Mouse (Mus musculus) forebrain, embryonic 13.5 days (tissue): Measurements from ENCODE around the gene Phactr3. TPM values are rescaled to one million over a fixed set of nuclear protein-coding genes. Genes with fewer than 3 reads are reported as not detected.

Source experiments
- ATAC-seq: fragments of 200-750 bp; cut with Nextera tagmentation; 2 replicates; pipeline ENCODE4 v1.8.0; 2017
- H3K27ac ChIP-seq: fragments of 300-500 bp; sonication (generic); 2 replicates; pipeline ENCODE4 v1.5.1; 2015; ENCODE audit warnings: inconsistent platforms, mild to moderate bottlenecking, moderate library complexity
- H3K27me3 ChIP-seq: fragments of 300-500 bp; sonication (generic); 2 replicates; pipeline ENCODE4 v1.6.1; 2015; ENCODE audit warnings: mild to moderate bottlenecking, inconsistent platforms
- H3K36me3 ChIP-seq: fragments of 300-500 bp; sonication (generic); 2 replicates; pipeline ENCODE4 v1.6.1; 2015; ENCODE audit warnings: mild to moderate bottlenecking, inconsistent platforms; ENCODE audit not compliant: poor library complexity, severe bottlenecking
- H3K4me1 ChIP-seq: fragments of 300-500 bp; sonication (generic); 2 replicates; pipeline ENCODE4 v1.6.1; 2015; ENCODE audit warnings: inconsistent platforms
- H3K4me2 ChIP-seq: fragments of 300-500 bp; sonication (generic); 2 replicates; pipeline ENCODE4 v1.6.1; 2015; ENCODE audit warnings: inconsistent platforms, mild to moderate bottlenecking, moderate library complexity
- H3K4me3 ChIP-seq: fragments of 300-500 bp; sonication (generic); 2 replicates; pipeline ENCODE4 v1.5.1; 2015; ENCODE audit warnings: mild to moderate bottlenecking, inconsistent platforms
- H3K9ac ChIP-seq: fragments of 300-500 bp; sonication (generic); 2 replicates; pipeline ENCODE4 v1.6.1; 2015; ENCODE audit warnings: mild to moderate bottlenecking, inconsistent platforms
- H3K9me3 ChIP-seq: fragments of 300-500 bp; sonication (generic); replicated peaks from 2 replicates; pipeline ENCODE4 v1.6.1; 2016; ENCODE audit warnings: inconsistent platforms
- WGBS: fragments of 180-500 bp; shearing (Covaris S2); methylation state at CpG from one replicate; pipeline ENCODE4 v1.1.7; 2015; 5-methylcytosine and 5-hydroxymethylcytosine counted together
- polyA plus RNA-seq: library from polyadenylated mRNA; unstranded; fragments of >200 nt; fragmentation: Nextera tagmentation; extraction: Ambion mirVana; gene quantifications from 2 replicates; pipeline ENCODE4 v1.2.1, GENCODE M21; 2015

Phactr3 gene
- polyA plus RNA-seq, 1 experiment from 2014 or later: 27.0 TPM

- Histone ChIP-seq H3K27ac (peak overlapping the region; percentile 83), H3K4me2 (peak overlapping the region; percentile 92), H3K9ac (peak overlapping the region; percentile 92), H3K9me3 (no peaks in the 10 kb centered on the region), H3K4me1 (peaks cover 30% of the 10 kb centered on the region), H3K4me3 (peak overlapping the region; percentile 69), H3K27me3 (no peaks in the 10 kb centered on the region), H3K36me3 (no peaks in the 10 kb centered on the region)
- peak; percentile 39 for ATAC-seq
- 12% methylated on average over 36 of the region's 42 CpGs for WGBS
Observed at GRCm38 (mm10) chr2:178142291-178143023, 23.7 kb downstream of the Phactr3 start.

GRCm38 (mm10) chr2:178143024-178143415 is 24.2 kb downstream of the Phactr3 start:
- Histone ChIP-seq H3K4me2 (peak overlapping the region; percentile 92), H3K36me3 (no peaks in the 10 kb centered on the region), H3K9ac (peak overlapping the region; percentile 92), H3K9me3 (no peaks in the 10 kb centered on the region), H3K27me3 (no peaks in the 10 kb centered on the region), H3K4me1 (peaks cover 30% of the 10 kb centered on the region), H3K27ac (peak overlapping the region; percentile 83), H3K4me3 (peak overlapping the region; percentile 69)
- 24% methylated on average over 3 of the region's 3 CpGs for WGBS
- ATAC-seq: peak; percentile 13

GRCm38 (mm10) chr2:178143898-178144297 is 25.1 kb downstream of the Phactr3 start:
- Histone ChIP-seq H3K4me1 (peaks cover 30% of the 10 kb centered on the region), H3K9me3 (no peaks in the 10 kb centered on the region), H3K36me3 (no peaks in the 10 kb centered on the region), H3K27ac (no peak overlapping the region), H3K4me2 (peak overlapping the region; percentile 92), H3K4me3 (peak overlapping the region; percentile 69), H3K9ac (peak overlapping the region; percentile 21; the same call in 1 of the 2 replicates), H3K27me3 (no peaks in the 10 kb centered on the region)
- 69% methylated on average over 1 of the region's 1 CpGs for WGBS
- ATAC-seq: no peak

DNA sequence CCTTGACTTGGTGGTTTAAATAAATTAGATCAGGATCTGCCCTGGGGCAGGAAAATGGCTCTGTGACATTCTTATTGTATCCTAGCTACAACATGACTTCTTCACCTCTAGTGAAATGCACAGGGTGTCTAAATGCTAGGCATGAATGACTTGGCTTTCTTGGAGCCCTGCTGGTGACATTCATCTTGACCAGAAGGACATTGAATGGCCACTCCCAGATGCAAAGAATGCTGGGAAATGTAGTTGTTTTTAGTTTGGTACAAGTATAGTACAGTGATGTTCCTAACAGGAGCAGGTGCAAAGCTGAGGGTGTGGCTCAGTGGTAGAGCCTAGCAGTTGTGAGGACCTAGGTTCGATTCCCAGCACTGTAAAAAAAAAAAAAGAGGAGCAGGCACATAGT is 30.5 kb downstream of the Phactr3 start:
- H3K36me3 ChIP-seq: no peaks in the 10 kb centered on the region
- H3K4me3 ChIP-seq: no peak overlapping the region
- H3K4me2 ChIP-seq: no peak overlapping the region
- H3K27me3 ChIP-seq: no peaks in the 10 kb centered on the region
- H3K9ac ChIP-seq: no peak overlapping the region
- 55% methylated on average over 1 of the region's 1 CpGs for WGBS
- ATAC-seq: no peak
- H3K27ac ChIP-seq: no peak overlapping the region
- peaks cover 14% of the 10 kb centered on the region for H3K4me1 ChIP-seq
- no peaks in the 10 kb centered on the region for H3K9me3 ChIP-seq

DNA sequence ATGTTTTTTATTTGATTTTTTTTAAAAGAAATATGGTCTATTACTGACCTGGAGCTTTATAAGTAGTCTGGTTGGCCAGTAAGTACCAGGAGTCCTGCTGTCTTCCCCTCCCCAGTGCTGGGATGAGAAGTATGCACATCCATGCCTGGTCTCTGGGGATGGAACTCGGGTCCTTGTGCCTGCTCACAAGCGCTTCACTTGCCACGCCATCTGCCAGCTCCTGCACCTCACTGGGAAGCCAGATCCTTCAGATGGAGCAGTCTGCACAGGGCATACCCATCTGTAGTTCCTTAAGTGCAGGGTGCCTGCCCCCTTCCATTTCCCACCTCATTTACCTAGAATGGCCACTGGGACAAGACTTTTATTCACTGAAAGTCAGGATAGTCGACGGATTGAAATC is 31.9 kb downstream of the Phactr3 start:
- H3K27ac ChIP-seq: no peak overlapping the region
- H3K27me3 ChIP-seq: no peaks in the 10 kb centered on the region
- H3K4me3 ChIP-seq: no peak overlapping the region
- no peak for ATAC-seq
- no peaks in the 10 kb centered on the region for H3K9me3 ChIP-seq
- no peaks in the 10 kb centered on the region for H3K36me3 ChIP-seq
- H3K9ac ChIP-seq: 0 out of 2 replicates have a peak overlapping the region, but pooled peaks have one; percentile 30
- WGBS: 87% methylated on average over 5 of the region's 5 CpGs
- H3K4me2 ChIP-seq: no peak overlapping the region
- peaks cover 17% of the 10 kb centered on the region for H3K4me1 ChIP-seq

- Histone ChIP-seq H3K4me1 (peaks cover 17% of the 10 kb centered on the region), H3K9me3 (no peaks in the 10 kb centered on the region), H3K9ac (peak overlapping the region; percentile 32; the same call in 1 of the 2 replicates), H3K27me3 (no peaks in the 10 kb centered on the region), H3K27ac (0 out of 2 replicates have a peak overlapping the region, but pooled peaks have one; percentile 63), H3K36me3 (no peaks in the 10 kb centered on the region), H3K4me2 (no peak overlapping the region), H3K4me3 (no peak overlapping the region)
- 93% methylated on average over 2 of the region's 2 CpGs for WGBS
- no peak for ATAC-seq
Observed at GRCm38 (mm10) chr2:178153601-178154000, 34.8 kb downstream of the Phactr3 start.

- 50% methylated on average over 5 of the region's 5 CpGs for WGBS
- H3K4me3 ChIP-seq: no peak overlapping the region
- H3K27ac ChIP-seq: peak overlapping the region; percentile 63
- no peaks in the 10 kb centered on the region for H3K27me3 ChIP-seq
- H3K9ac ChIP-seq: peak overlapping the region; percentile 32
- peak; percentile 25; the same call in 1 of the 2 replicates for ATAC-seq
- no peak overlapping the region for H3K4me2 ChIP-seq
- H3K36me3 ChIP-seq: no peaks in the 10 kb centered on the region
- no peaks in the 10 kb centered on the region for H3K9me3 ChIP-seq
- H3K4me1 ChIP-seq: peaks cover 17% of the 10 kb centered on the region
Observed at GRCm38 (mm10) chr2:178154129-178154528, 35.4 kb downstream of the Phactr3 start.

DNA sequence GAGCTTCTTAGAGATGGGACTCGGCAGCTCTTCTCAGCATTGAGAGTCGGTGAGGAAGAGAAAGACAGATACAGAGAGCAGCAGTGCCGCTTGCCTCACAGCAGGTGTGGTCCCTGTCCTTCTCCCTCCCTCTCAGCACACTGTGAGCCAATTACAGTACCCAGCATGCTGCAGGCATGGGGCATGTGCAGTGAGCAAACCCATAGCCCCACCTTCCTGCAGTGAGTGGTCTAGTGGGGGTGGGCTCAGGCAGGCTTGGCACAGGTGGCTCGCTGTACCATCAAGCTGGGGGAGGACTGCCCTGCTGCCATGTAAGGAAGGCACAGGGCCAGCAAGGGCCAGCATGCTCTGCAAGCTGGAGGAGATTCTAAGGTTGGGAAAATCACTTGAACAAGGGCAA is 35.8 kb downstream of the Phactr3 start:
- H3K4me1 ChIP-seq: peaks cover 17% of the 10 kb centered on the region
- peak; percentile 87 for ATAC-seq
- 0 out of 2 replicates have a peak overlapping the region, but pooled peaks have one; percentile 32 for H3K9ac ChIP-seq
- no peaks in the 10 kb centered on the region for H3K36me3 ChIP-seq
- H3K9me3 ChIP-seq: no peaks in the 10 kb centered on the region
- WGBS: 25% methylated on average over 4 of the region's 4 CpGs
- no peak overlapping the region for H3K4me2 ChIP-seq
- peak overlapping the region; percentile 63 for H3K27ac ChIP-seq
- H3K4me3 ChIP-seq: no peak overlapping the region
- no peaks in the 10 kb centered on the region for H3K27me3 ChIP-seq

DNA sequence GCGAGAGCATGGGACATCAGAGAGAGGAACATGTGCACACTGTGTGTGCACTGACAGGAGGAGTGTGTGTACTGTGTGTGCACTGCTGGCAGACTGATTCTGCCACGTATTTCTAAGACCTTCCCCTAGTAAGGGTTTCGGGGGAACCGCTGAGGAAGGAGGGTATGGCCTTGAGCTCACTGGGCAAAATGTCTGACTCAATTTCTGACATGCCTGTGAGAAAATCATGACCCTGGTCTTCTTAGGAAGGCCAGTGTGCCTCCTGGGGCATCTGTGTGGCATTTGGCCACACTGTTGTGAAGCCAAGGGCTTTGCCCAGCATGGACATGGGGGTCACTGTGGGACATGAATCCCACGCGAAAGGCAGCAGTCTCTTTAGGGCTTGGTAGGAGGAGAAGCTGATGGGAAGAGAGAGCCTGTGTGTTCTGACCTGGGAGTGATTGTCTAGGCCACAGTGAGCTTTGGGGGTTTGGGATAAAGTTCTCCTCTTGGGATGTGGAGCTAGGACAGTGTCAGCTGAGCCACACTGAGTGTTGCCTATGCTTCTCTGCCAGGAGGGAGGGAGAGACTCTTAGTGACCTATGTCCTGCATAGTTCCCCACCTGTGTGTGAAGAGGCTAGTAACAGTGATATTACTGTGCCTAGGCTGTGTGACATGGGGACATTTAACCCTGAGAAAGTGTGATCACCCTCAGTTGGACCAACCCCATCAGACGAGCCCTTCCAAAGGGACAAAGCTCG is 36.6 kb downstream of the Phactr3 start:
- Histone ChIP-seq H3K27ac (peak overlapping the region; percentile 63), H3K36me3 (no peaks in the 10 kb centered on the region), H3K4me2 (no peak overlapping the region), H3K4me3 (no peak overlapping the region), H3K9ac (no peak overlapping the region), H3K27me3 (no peaks in the 10 kb centered on the region), H3K4me1 (peaks cover 17% of the 10 kb centered on the region), H3K9me3 (no peaks in the 10 kb centered on the region)
- WGBS: 79% methylated on average over 8 of the region's 8 CpGs
- ATAC-seq: no peak

- Histone ChIP-seq H3K4me2 (no peak overlapping the region), H3K9me3 (no peaks in the 10 kb centered on the region), H3K27ac (no peak overlapping the region), H3K9ac (no peak overlapping the region), H3K36me3 (no peaks in the 10 kb centered on the region), H3K4me1 (peaks cover 17% of the 10 kb centered on the region), H3K4me3 (no peak overlapping the region), H3K27me3 (no peaks in the 10 kb centered on the region)
- WGBS: 76% methylated on average over 1 of the region's 1 CpGs
- no peak for ATAC-seq
Observed at GRCm38 (mm10) chr2:178155917-178156282, 37.1 kb downstream of the Phactr3 start.

GRCm38 (mm10) chr2:178158936-178159335 is 40.2 kb downstream of the Phactr3 start:
- WGBS: 82% methylated on average over 12 of the region's 12 CpGs
- no peak overlapping the region for H3K27ac ChIP-seq
- H3K4me2 ChIP-seq: no peak overlapping the region
- H3K27me3 ChIP-seq: no peaks in the 10 kb centered on the region
- no peak overlapping the region for H3K9ac ChIP-seq
- H3K36me3 ChIP-seq: no peaks in the 10 kb centered on the region
- H3K4me3 ChIP-seq: no peak overlapping the region
- no peaks in the 10 kb centered on the region for H3K9me3 ChIP-seq
- peaks cover 12% of the 10 kb centered on the region for H3K4me1 ChIP-seq
- ATAC-seq: no peak

- no peaks in the 10 kb centered on the region for H3K9me3 ChIP-seq
- 93% methylated on average over 1 of the region's 1 CpGs for WGBS
- no peaks in the 10 kb centered on the region for H3K4me1 ChIP-seq
- H3K27ac ChIP-seq: no peak overlapping the region
- no peak overlapping the region for H3K4me2 ChIP-seq
- H3K9ac ChIP-seq: no peak overlapping the region
- ATAC-seq: no peak
- H3K36me3 ChIP-seq: no peaks in the 10 kb centered on the region
- H3K27me3 ChIP-seq: no peaks in the 10 kb centered on the region
- no peak overlapping the region for H3K4me3 ChIP-seq
Observed at GRCm38 (mm10) chr2:178163981-178164380, 45.2 kb downstream of the Phactr3 start.
